Mouse (Mus musculus): ENCODE data around the gene H1f0. TPM values are rescaled to one million over a fixed set of nuclear protein-coding genes. Genes with fewer than 3 reads are reported as not detected.
A peak's percentile ranks its signal among the peaks of the same experiment; 100 is the strongest.
"Not testable (repeated sequence)": the region's sequence is repeated elsewhere in the genome, so short reads cannot be mapped to it uniquely, and the experiment has no call there.

H1f0 gene
- polyA plus RNA-seq, 1 experiment from 2014 or later, result 315 TPM

DNA sequence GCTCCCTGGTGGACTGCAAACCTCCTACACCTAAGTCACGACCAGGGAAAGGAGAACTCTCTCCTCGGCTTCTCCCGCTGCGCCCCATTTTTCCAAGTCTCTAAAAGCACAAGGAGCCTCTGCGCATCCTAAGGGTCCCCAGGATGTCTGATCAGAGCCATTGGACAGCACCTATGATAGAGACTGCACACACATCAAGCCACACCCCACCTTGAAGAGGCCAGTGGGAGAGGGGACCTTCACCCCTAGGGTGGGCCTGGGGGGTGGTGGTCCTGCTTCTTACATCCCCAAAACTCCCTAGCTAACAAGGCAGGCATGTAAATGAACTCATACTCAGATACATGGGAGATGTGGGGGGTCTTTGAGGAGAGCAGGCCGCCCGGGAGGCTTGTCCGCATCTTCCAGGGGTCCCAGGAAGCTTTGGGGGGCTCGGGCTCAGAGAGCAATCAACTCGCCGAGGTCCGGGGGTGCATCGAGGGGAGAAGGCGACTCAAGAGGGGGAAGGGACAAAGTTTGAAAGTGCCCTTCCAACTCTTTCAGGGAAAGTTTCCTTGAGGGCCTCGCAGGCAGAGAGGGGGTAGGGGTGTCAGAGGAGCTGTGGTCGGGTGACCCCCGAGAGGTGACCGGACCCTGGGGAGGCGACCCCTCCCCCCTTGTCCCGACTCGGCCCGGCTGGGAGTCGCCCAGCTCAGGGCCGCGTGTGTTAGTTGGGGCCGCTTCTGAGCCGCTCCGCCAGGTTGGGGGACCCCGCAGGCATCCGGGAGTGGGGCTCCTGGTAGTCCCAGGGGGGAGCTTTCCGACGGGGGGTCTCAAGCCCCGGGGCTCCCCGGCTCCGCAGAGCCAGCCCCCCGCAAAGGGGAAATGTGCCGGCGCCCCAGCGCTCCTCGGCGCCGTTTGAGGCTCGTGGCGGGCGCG is 702 bp upstream of the H1f0 start:
- H3K36me3 ChIP-seq (ENCODE audit: control insufficient read depth, insufficient read depth), result no peaks in the 10 kb centered on the region
- 0 out of 2 replicates have a peak, but pooled peaks cover 2% of the 10 kb centered on the region for H3K27me3 ChIP-seq (ENCODE audit: control insufficient read depth, insufficient read depth, low read length)
- peak overlapping the region; percentile 88 for H3K4me2 ChIP-seq (ENCODE audit: low read depth, low read length)
- peak overlapping the region; percentile 96 for H3K27ac ChIP-seq (ENCODE audit: low read length)
- peak overlapping the region; percentile 83 for H3K4me3 ChIP-seq (ENCODE audit: low read length)
- H3K9ac ChIP-seq (ENCODE audit: low read length), result peak overlapping the region; percentile 100
- ATAC-seq (replicated peaks; ENCODE audit: extremely low read depth, insufficient read depth, low FRiP score), result no peak
- no peaks in the 10 kb centered on the region for H3K9me3 ChIP-seq (replicated peaks; ENCODE audit: control insufficient read depth, low read length)
- 6% methylated on average over 45 of the region's 46 CpGs for WGBS
- H3K4me1 ChIP-seq (ENCODE audit: control insufficient read depth, insufficient read depth, low read length), result peaks cover 25% of the 10 kb centered on the region

DNA sequence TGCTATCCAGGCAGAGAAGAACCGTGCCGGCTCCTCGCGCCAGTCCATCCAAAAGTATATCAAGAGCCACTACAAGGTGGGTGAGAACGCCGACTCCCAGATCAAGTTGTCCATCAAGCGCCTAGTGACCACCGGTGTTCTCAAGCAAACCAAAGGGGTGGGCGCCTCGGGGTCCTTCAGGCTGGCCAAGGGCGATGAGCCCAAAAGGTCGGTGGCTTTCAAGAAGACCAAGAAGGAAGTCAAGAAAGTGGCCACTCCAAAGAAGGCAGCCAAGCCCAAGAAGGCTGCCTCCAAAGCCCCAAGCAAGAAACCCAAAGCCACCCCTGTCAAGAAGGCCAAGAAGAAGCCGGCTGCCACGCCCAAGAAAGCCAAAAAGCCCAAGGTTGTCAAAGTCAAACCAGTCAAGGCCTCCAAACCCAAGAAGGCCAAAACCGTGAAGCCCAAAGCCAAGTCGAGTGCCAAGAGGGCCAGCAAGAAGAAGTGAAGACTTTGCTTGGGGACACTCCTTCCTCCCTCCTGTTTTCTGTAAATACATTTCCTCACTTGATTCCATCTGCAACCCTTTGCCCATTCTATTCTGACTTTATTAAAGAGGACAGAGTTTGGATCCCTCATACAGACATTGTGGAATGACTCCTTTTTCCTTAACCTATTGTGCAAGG is 704 bp downstream of the H1f0 start:
- Histone ChIP-seq H3K4me2 (ENCODE audit: low read depth, low read length) (peak overlapping the region; percentile 88), H3K27ac (ENCODE audit: low read length) (peak overlapping the region; percentile 96), H3K36me3 (ENCODE audit: control insufficient read depth, insufficient read depth) (no peaks in the 10 kb centered on the region), H3K4me1 (ENCODE audit: control insufficient read depth, insufficient read depth, low read length) (peaks cover 21% of the 10 kb centered on the region), H3K9ac (ENCODE audit: low read length) (peak overlapping the region; percentile 100), H3K27me3 (ENCODE audit: control insufficient read depth, insufficient read depth, low read length) (no peaks in the 10 kb centered on the region), H3K9me3 (replicated peaks; ENCODE audit: control insufficient read depth, low read length) (no peaks in the 10 kb centered on the region), H3K4me3 (ENCODE audit: low read length) (peak overlapping the region; percentile 83)
- 17% methylated on average over 16 of the region's 16 CpGs for WGBS
- ATAC-seq (replicated peaks; ENCODE audit: extremely low read depth, insufficient read depth, low FRiP score), result no peak

DNA sequence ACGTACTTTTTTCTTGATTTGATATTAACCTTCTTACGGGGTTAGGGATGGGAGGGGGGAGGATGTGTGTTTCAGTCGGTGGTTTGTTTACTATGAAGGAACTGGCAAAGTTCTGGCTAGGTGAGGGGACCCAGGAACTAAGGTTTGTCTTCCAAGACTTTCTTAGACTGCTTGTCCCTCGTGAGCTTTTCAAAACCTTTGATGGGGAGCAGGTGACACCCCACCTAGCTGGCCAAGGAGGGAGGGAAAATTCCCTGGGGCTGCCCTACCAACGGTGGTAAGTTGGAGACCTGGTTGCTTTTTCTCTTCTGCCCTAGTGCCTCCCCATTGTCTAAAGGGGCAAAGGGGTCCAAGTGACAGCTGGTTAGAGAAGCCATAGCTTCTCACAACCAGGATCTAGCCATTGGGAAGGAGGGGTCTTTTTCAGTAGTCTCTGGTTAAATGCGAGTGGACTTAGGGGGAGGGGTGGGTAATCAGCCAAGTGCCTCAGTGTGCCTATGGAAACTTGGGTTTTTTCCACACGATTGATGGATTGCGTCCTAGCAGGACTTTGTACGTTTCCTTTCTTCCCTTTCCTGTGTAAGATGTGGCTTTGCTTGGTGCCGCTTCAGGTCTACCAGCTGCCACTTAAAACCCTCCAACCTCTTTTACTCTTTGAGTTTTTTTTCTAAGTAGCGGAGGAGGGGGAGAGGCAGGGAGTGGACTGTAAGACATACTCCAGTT is 1.4 kb downstream of the H1f0 start:
- Histone ChIP-seq H3K27me3 (ENCODE audit: control insufficient read depth, insufficient read depth, low read length) (no peaks in the 10 kb centered on the region), H3K9ac (ENCODE audit: low read length) (peak overlapping the region; percentile 100), H3K36me3 (ENCODE audit: control insufficient read depth, insufficient read depth) (no peaks in the 10 kb centered on the region), H3K4me3 (ENCODE audit: low read length) (peak overlapping the region; percentile 83), H3K4me1 (ENCODE audit: control insufficient read depth, insufficient read depth, low read length) (peaks cover 21% of the 10 kb centered on the region), H3K9me3 (replicated peaks; ENCODE audit: control insufficient read depth, low read length) (no peaks in the 10 kb centered on the region), H3K27ac (ENCODE audit: low read length) (peak overlapping the region; percentile 96), H3K4me2 (ENCODE audit: low read depth, low read length) (peak overlapping the region; percentile 88)
- 7% methylated on average over 11 of the region's 11 CpGs for WGBS
- no peak for ATAC-seq (replicated peaks; ENCODE audit: extremely low read depth, insufficient read depth, low FRiP score)

DNA sequence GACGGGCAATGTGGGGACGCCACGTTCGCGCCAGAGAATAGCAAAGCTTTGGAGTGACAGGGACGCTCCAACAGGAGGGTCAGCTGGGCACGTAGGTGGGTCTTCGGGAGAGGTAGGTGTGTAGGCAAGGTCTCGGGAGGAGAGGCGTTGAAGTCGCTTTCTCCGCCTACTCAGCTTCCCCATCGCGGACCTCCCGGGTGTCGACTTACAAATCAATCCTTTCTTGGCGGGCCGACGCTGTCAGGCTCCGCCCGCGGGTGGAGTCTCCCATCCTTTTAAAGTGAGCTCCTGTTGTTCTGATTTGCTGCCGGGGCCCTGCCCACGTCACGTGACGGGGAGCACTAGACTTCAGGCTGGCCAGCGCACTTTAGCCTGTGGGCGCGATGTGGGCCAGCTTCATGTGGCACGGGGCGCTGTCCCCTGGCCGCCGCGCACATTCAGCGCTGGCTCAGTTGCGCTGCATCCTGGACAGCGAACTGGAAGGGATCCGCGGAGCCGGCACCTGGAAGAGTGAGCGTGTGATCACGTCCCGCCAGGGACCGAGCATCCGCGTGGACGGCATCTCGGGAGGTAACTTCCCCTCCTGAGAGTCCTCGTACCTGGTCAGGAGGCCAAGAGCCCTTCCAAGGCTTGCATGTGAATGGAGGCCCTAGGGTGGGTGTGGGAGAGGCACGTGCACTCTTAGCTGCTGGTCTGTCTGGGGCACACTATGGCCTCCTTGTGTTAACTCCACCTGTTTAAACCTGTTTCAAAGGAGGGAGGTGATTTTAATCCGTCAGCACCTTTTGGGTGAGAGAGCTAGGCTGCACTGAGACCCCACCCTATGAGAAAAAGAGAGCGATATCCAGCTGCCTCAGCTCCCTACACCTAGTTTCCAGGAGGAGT is 2.5 kb downstream of the H1f0 start:
- Histone ChIP-seq H3K27me3 (ENCODE audit: control insufficient read depth, insufficient read depth, low read length) (no peaks in the 10 kb centered on the region), H3K9me3 (replicated peaks; ENCODE audit: control insufficient read depth, low read length) (no peaks in the 10 kb centered on the region), H3K27ac (ENCODE audit: low read length) (peak overlapping the region; percentile 96), H3K9ac (ENCODE audit: low read length) (peak overlapping the region; percentile 100), H3K4me3 (ENCODE audit: low read length) (peak overlapping the region; percentile 83), H3K4me1 (ENCODE audit: control insufficient read depth, insufficient read depth, low read length) (peaks cover 19% of the 10 kb centered on the region), H3K36me3 (ENCODE audit: control insufficient read depth, insufficient read depth) (no peaks in the 10 kb centered on the region), H3K4me2 (ENCODE audit: low read depth, low read length) (peak overlapping the region; percentile 88)
- ATAC-seq (replicated peaks; ENCODE audit: extremely low read depth, insufficient read depth, low FRiP score), result peak; percentile 86
- WGBS, result under 1% methylated on average over 52 of the region's 52 CpGs

DNA sequence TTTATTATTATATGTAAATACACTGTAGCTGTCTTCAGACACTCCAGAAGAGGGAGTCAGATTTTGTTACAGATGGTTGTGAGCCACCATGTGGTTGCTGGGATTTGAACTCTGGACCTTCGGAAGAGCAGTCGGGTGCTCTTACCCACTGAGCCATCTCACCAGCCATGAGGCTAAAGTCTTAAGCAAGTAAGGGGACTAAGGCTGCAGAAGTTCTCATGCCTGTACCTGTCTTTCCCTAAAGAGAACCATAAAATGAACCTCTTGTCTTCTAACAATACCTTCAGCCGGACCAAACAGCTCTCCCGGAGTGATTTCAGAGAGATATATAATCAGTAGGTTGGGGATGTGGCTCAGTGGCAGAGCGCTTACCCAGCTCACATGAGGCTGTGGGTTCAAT is 3.7 kb downstream of the H1f0 start:
- H3K4me2 ChIP-seq (ENCODE audit: low read depth, low read length); H3K4me3 ChIP-seq (ENCODE audit: low read length); H3K36me3 ChIP-seq (ENCODE audit: control insufficient read depth, insufficient read depth); ATAC-seq (replicated peaks; ENCODE audit: extremely low read depth, insufficient read depth, low FRiP score); H3K9ac ChIP-seq (ENCODE audit: low read length); H3K27ac ChIP-seq (ENCODE audit: low read length); H3K27me3 ChIP-seq (ENCODE audit: control insufficient read depth, insufficient read depth, low read length); H3K9me3 ChIP-seq (replicated peaks; ENCODE audit: control insufficient read depth, low read length): not testable (repeated sequence)
- WGBS, result 90% methylated on average over 5 of the region's 5 CpGs
- H3K4me1 ChIP-seq (ENCODE audit: control insufficient read depth, insufficient read depth, low read length), result peaks cover 17% of the 10 kb centered on the region

DNA sequence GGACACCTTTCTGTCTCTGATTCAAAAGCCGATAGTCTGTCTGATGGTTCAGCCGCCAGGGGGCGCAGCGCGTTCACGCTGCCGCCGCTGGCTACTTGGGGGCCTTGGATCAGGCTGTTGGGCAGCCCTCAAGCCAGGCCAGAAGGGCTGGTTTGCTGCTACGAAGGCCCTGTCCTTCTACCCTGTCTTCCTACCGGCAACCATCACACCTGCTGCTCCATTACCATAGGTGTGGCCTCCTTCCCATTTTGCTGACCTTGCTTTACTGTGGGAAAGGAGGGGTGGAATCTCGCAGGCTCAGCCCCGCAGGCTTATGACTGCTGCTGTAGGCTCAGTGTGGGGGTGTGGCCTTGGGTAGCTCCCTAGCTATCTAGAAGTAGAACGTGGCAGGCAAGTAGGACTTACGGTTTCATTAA is 9.7 kb downstream of the H1f0 start:
- peaks cover 17% of the 10 kb centered on the region for H3K4me1 ChIP-seq (ENCODE audit: control insufficient read depth, insufficient read depth, low read length)
- peak overlapping the region; percentile 27 for H3K4me3 ChIP-seq (ENCODE audit: low read length)
- no peaks in the 10 kb centered on the region for H3K9me3 ChIP-seq (replicated peaks; ENCODE audit: control insufficient read depth, low read length)
- no peak for ATAC-seq (replicated peaks; ENCODE audit: extremely low read depth, insufficient read depth, low FRiP score)
- peak overlapping the region; percentile 43; the same call in 1 of the 2 replicates for H3K4me2 ChIP-seq (ENCODE audit: low read depth, low read length)
- H3K27ac ChIP-seq (ENCODE audit: low read length), result no peak overlapping the region
- WGBS, result 7% methylated on average over 14 of the region's 14 CpGs
- H3K9ac ChIP-seq (ENCODE audit: low read length), result peak overlapping the region; percentile 48; the same call in 1 of the 2 replicates
- H3K27me3 ChIP-seq (ENCODE audit: control insufficient read depth, insufficient read depth, low read length), result peaks cover 28% of the 10 kb centered on the region
- no peaks in the 10 kb centered on the region for H3K36me3 ChIP-seq (ENCODE audit: control insufficient read depth, insufficient read depth)

DNA sequence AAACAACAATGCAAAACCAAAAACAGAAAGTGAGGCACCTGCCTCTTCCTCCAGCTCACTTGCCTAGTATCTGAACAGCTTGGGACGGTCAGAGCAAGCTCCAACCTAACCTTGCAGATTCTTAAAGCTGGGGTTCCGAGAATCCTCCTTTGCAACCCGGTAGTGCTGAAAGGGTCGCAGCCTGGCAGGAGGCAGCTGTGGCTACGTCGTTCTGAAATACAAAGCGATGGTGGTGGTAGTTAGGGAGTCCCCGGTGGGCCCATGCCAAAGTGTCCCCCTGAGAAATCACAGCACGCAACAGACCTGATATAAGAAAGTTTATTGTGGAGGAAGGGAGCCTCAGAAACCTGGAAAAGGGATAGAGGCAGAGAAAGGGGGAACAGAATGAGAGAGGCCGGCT is 10.1 kb downstream of the H1f0 start:
- ATAC-seq (replicated peaks; ENCODE audit: extremely low read depth, insufficient read depth, low FRiP score), result no peak
- 0 out of 2 replicates have a peak overlapping the region, but pooled peaks have one; percentile 43 for H3K4me2 ChIP-seq (ENCODE audit: low read depth, low read length)
- WGBS, result 66% methylated on average over 10 of the region's 10 CpGs
- H3K4me1 ChIP-seq (ENCODE audit: control insufficient read depth, insufficient read depth, low read length), result peaks cover 20% of the 10 kb centered on the region
- H3K9me3 ChIP-seq (replicated peaks; ENCODE audit: control insufficient read depth, low read length), result no peaks in the 10 kb centered on the region
- no peak overlapping the region for H3K27ac ChIP-seq (ENCODE audit: low read length)
- H3K27me3 ChIP-seq (ENCODE audit: control insufficient read depth, insufficient read depth, low read length), result peaks cover 32% of the 10 kb centered on the region
- H3K36me3 ChIP-seq (ENCODE audit: control insufficient read depth, insufficient read depth), result no peaks in the 10 kb centered on the region
- peak overlapping the region; percentile 48; the same call in 1 of the 2 replicates for H3K9ac ChIP-seq (ENCODE audit: low read length)
- no peak overlapping the region for H3K4me3 ChIP-seq (ENCODE audit: low read length)

DNA sequence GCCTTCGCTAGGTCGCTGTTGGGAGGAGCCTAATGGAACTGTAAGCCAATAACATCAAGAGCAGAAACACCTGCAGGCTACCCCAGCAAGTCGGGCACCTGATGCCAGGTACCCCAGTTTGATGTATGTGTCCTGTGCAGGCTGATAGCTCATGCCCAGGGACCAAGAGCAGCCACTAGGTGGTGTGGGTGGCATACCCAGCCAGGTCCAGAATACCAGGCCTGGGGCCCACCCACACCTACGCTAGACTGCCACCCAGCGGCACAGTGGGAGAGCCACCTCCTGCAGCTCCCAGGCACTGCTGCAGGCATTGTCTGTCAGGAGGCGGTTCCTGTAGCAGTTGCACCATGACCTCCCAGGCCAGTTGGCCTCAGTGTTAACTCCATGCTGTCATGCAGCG is 10.6 kb downstream of the H1f0 start:
- 16% methylated on average over 7 of the region's 7 CpGs for WGBS
- H3K36me3 ChIP-seq (ENCODE audit: control insufficient read depth, insufficient read depth), result no peaks in the 10 kb centered on the region
- H3K9ac ChIP-seq (ENCODE audit: low read length), result no peak overlapping the region
- H3K9me3 ChIP-seq (replicated peaks; ENCODE audit: control insufficient read depth, low read length), result no peaks in the 10 kb centered on the region
- peaks cover 20% of the 10 kb centered on the region for H3K4me1 ChIP-seq (ENCODE audit: control insufficient read depth, insufficient read depth, low read length)
- ATAC-seq (replicated peaks; ENCODE audit: extremely low read depth, insufficient read depth, low FRiP score), result peak; percentile 82
- H3K4me3 ChIP-seq (ENCODE audit: low read length), result no peak overlapping the region
- peaks cover 37% of the 10 kb centered on the region for H3K27me3 ChIP-seq (ENCODE audit: control insufficient read depth, insufficient read depth, low read length)
- H3K27ac ChIP-seq (ENCODE audit: low read length), result no peak overlapping the region
- no peak overlapping the region for H3K4me2 ChIP-seq (ENCODE audit: low read depth, low read length)

Measured in heart, embryonic 16.5 days (tissue).